Mouse (Mus musculus) inflammation-experienced regulatory T-cells, adult 6 months (primary cell): Measurements from ENCODE around the gene Rnls. TPM values are rescaled to one million over a fixed set of nuclear protein-coding genes. Genes with fewer than 3 reads are reported as not detected.

ENCODE experiments used
- ATAC-seq: one replicate; pipeline ENCODE4 v1.8.0; 2017
- polyA plus RNA-seq, 3 experiments: library from polyadenylated mRNA; unstranded; fragments of 100-300 nt; shearing (Covaris generic); gene quantifications; one replicate each; pipeline ENCODE4 v1.2.1; 2017

Rnls gene
- polyA plus RNA-seq, 3 experiments from 2014 or later, result 3.5 to 6.1 (median 5.5) TPM

GRCm38 (mm10) chr19:33179595-33179994, 212.5 kb downstream of the Rnls start:
- no peak for ATAC-seq

- no peak for ATAC-seq
These were observed 213.2 kb downstream of the Rnls start for GRCm38 (mm10) chr19:33178866-33179265.

- ATAC-seq, result no peak
These were observed 213.7 kb downstream of the Rnls start for GRCm38 (mm10) chr19:33178367-33178766.

- ATAC-seq, result no peak
These were observed 218.1 kb downstream of the Rnls start for GRCm38 (mm10) chr19:33173991-33174390.

- ATAC-seq, result no peak
These were observed 222.2 kb downstream of the Rnls start for GRCm38 (mm10) chr19:33169881-33170280.

GRCm38 (mm10) chr19:33167528-33168264, 224.4 kb downstream of the Rnls start:
- ATAC-seq, result no peak

GRCm38 (mm10) chr19:33164801-33165200, 227.3 kb downstream of the Rnls start:
- ATAC-seq, result no peak

- no peak for ATAC-seq
These were observed 230.2 kb downstream of the Rnls start for GRCm38 (mm10) chr19:33161903-33162302.

GRCm38 (mm10) chr19:33159897-33160296, 232.2 kb downstream of the Rnls start:
- no peak for ATAC-seq

- no peak for ATAC-seq
These were observed 232.9 kb downstream of the Rnls start for GRCm38 (mm10) chr19:33159192-33159591.

GRCm38 (mm10) chr19:33158234-33158633, 233.9 kb downstream of the Rnls start:
- ATAC-seq, result no peak

GRCm38 (mm10) chr19:33148411-33148810, 243.7 kb downstream of the Rnls start:
- ATAC-seq, result no peak

- ATAC-seq, result no peak
These were observed 248.9 kb downstream of the Rnls start for GRCm38 (mm10) chr19:33143198-33143597.

- no peak for ATAC-seq
These were observed 254.8 kb downstream of the Rnls start for GRCm38 (mm10) chr19:33137316-33137715.

- no peak for ATAC-seq
These were observed 269.4 kb downstream of the Rnls start for GRCm38 (mm10) chr19:33122611-33123226.

GRCm38 (mm10) chr19:33119947-33120346, 272.1 kb downstream of the Rnls start:
- no peak for ATAC-seq

- no peak for ATAC-seq
These were observed 273.2 kb downstream of the Rnls start for GRCm38 (mm10) chr19:33118898-33119297.

GRCm38 (mm10) chr19:33114631-33115295, 277.3 kb downstream of the Rnls start:
- no peak for ATAC-seq

- no peak for ATAC-seq
These were observed 278.3 kb downstream of the Rnls start for GRCm38 (mm10) chr19:33113746-33114145.

GRCm38 (mm10) chr19:33110404-33110803, 281.7 kb downstream of the Rnls start:
- no peak for ATAC-seq

- ATAC-seq, result no peak
These were observed 282.1 kb downstream of the Rnls start for GRCm38 (mm10) chr19:33109941-33110371.

- ATAC-seq, result no peak
These were observed 283.0 kb downstream of the Rnls start for GRCm38 (mm10) chr19:33109141-33109540.

GRCm38 (mm10) chr19:33103851-33104250, 288.2 kb downstream of the Rnls start:
- no peak for ATAC-seq

- ATAC-seq, result no peak
These were observed 289.3 kb downstream of the Rnls start for GRCm38 (mm10) chr19:33102783-33103139.
